8 mouse cellular contexts compared by ENCODE assay signal in genomic region chr3:95951566-95951965, GRCm38 (mm10). TPM values are rescaled to one million over a fixed set of nuclear protein-coding genes. Genes with fewer than 3 reads are reported as not detected.
DNase-seq lines count a peak whose midpoint lies in the region; ATAC-seq and TF ChIP-seq lines count a peak whose summit lies in the region.
"Not testable (repeated sequence)": the region's sequence is repeated elsewhere in the genome, so short reads cannot be mapped to it uniquely, and the experiment has no call there.

No protein-coding gene starts in this region.

- H3K4me1 ChIP-seq in forebrain, embryonic 12.5 days: peaks cover 16% of the 10 kb centered on the region
- H3K4me1 ChIP-seq in heart, embryonic 16.5 days (ENCODE audit: control insufficient read depth, insufficient read depth, low read length); kidney, adult 2 months (ENCODE audit: control insufficient read depth, insufficient read depth, low read length); liver, embryonic 11.5 days (replicated peaks; ENCODE audit: control insufficient read depth, insufficient read depth, low read length); olfactory bulb, adult 2 months (ENCODE audit: control insufficient read depth, insufficient read depth, low read length): not testable (repeated sequence)
- H3K4me1 ChIP-seq in midbrain, embryonic 11.5 days (ENCODE audit: control insufficient read depth, insufficient read depth, low read length): peaks cover 10% of the 10 kb centered on the region

- not testable (repeated sequence) for H3K9me3 ChIP-seq in forebrain, embryonic 12.5 days; heart, embryonic 16.5 days (replicated peaks; ENCODE audit: control insufficient read depth, low read length); liver, embryonic 11.5 days (ENCODE audit: control insufficient read depth, low read length); midbrain, embryonic 11.5 days (ENCODE audit: control insufficient read depth, low read length)

- peak; percentile 41 for DNase-seq in A20 (ENCODE audit: low read depth, low spot score)
- peak; percentile 53 for DNase-seq in cerebellum, adult 9-10 months
- DNase-seq in kidney, adult 2 months; liver, embryonic 11.5 days (ENCODE audit: low spot score); midbrain, embryonic 11.5 days (ENCODE audit: low spot score, missing footprints): not testable (repeated sequence)

- H3K4me2 ChIP-seq in forebrain, embryonic 12.5 days: peak overlapping the region; percentile 71
- H3K4me2 ChIP-seq in heart, embryonic 16.5 days (ENCODE audit: low read depth, low read length): peak overlapping the region; percentile 85
- H3K4me2 ChIP-seq in liver, embryonic 11.5 days: peak overlapping the region; percentile 69
- peak overlapping the region; percentile 52 for H3K4me2 ChIP-seq in midbrain, embryonic 11.5 days

- H3K36me3 ChIP-seq in forebrain, embryonic 12.5 days (replicated peaks); heart, embryonic 16.5 days (ENCODE audit: control insufficient read depth, insufficient read depth); kidney, adult 2 months (ENCODE audit: control insufficient read depth, insufficient read depth, low read length); liver, embryonic 11.5 days (ENCODE audit: control insufficient read depth, insufficient read depth, low read length); midbrain, embryonic 11.5 days (ENCODE audit: control insufficient read depth, insufficient read depth, low read length): not testable (repeated sequence)

- 75% methylated on average over 12 of the region's 12 CpGs for WGBS in forebrain, embryonic 12.5 days
- WGBS in heart, embryonic 16.5 days: 65% methylated on average over 12 of the region's 12 CpGs
- WGBS in kidney, adult 2 months: 71% methylated on average over 12 of the region's 12 CpGs
- 63% methylated on average over 12 of the region's 12 CpGs for WGBS in liver, embryonic 11.5 days
- 74% methylated on average over 12 of the region's 12 CpGs for WGBS in midbrain, embryonic 11.5 days
- 64% methylated on average over 12 of the region's 12 CpGs for WGBS in olfactory bulb, adult 2 months

- peak overlapping the region; percentile 66 for H3K9ac ChIP-seq in forebrain, embryonic 12.5 days
- H3K9ac ChIP-seq in heart, embryonic 16.5 days (ENCODE audit: low read length): peak overlapping the region; percentile 83
- H3K9ac ChIP-seq in liver, embryonic 11.5 days (ENCODE audit: low read depth, low read length): peak overlapping the region; percentile 82
- peak overlapping the region; percentile 69 for H3K9ac ChIP-seq in midbrain, embryonic 11.5 days (ENCODE audit: low read length)

- not testable (repeated sequence) for H3K27me3 ChIP-seq in forebrain, embryonic 12.5 days; heart, embryonic 16.5 days (ENCODE audit: control insufficient read depth, insufficient read depth, low read length); kidney, adult 2 months (replicated peaks; ENCODE audit: control insufficient read depth, insufficient read depth, low read length); liver, embryonic 11.5 days (replicated peaks; ENCODE audit: control insufficient read depth, insufficient read depth, low read length); midbrain, embryonic 11.5 days (ENCODE audit: control insufficient read depth, insufficient read depth, low read length)

- H3K4me3 ChIP-seq in forebrain, embryonic 12.5 days (replicated peaks): peak overlapping the region; percentile 51
- H3K4me3 ChIP-seq in heart, embryonic 16.5 days (ENCODE audit: low read length): peak overlapping the region; percentile 64
- H3K4me3 ChIP-seq in kidney, adult 2 months (ENCODE audit: insufficient read depth, low read depth, low read length): peak overlapping the region; percentile 63
- peak overlapping the region; percentile 64 for H3K4me3 ChIP-seq in liver, embryonic 11.5 days (ENCODE audit: low read depth, low read length)
- H3K4me3 ChIP-seq in midbrain, embryonic 11.5 days (ENCODE audit: low read depth, low read length): peak overlapping the region; percentile 47
- H3K4me3 ChIP-seq in olfactory bulb, adult 2 months (ENCODE audit: insufficient read depth, low read depth, low read length): peak overlapping the region; percentile 66

- peak overlapping the region; percentile 99 for H3K27ac ChIP-seq in forebrain, embryonic 12.5 days
- H3K27ac ChIP-seq in heart, embryonic 16.5 days (ENCODE audit: low read length): peak overlapping the region; percentile 99
- peak overlapping the region; percentile 95 for H3K27ac ChIP-seq in kidney, adult 2 months (ENCODE audit: insufficient read depth, low read depth, low read length)
- H3K27ac ChIP-seq in liver, embryonic 11.5 days (ENCODE audit: low read depth, low read length): peak overlapping the region; percentile 96
- H3K27ac ChIP-seq in midbrain, embryonic 11.5 days (ENCODE audit: low read depth, low read length): peak overlapping the region; percentile 94
- H3K27ac ChIP-seq in olfactory bulb, adult 2 months (ENCODE audit: insufficient read depth, low read depth, low read length): peak overlapping the region; percentile 97

- not testable (repeated sequence) for TF ChIP-seq POLR2A in kidney, adult 2 months (IDR thresholded peaks at IDR 0.05; ENCODE audit: low read depth, low read length); olfactory bulb, adult 2 months (IDR thresholded peaks at IDR 0.05; ENCODE audit: insufficient read depth, low read depth, low read length)

- ATAC-seq in forebrain, embryonic 12.5 days (ENCODE audit: low FRiP score): peak; percentile 24
- ATAC-seq in heart, embryonic 16.5 days (replicated peaks; ENCODE audit: extremely low read depth, insufficient read depth, low FRiP score); liver, embryonic 11.5 days (replicated peaks; ENCODE audit: low FRiP score): not testable (repeated sequence)
- peak; percentile 25; the same call in 1 of the 2 replicates for ATAC-seq in midbrain, embryonic 11.5 days (ENCODE audit: low FRiP score)

- TF ChIP-seq CTCF in kidney, adult 2 months (conservative IDR thresholded peaks at IDR 0.05; ENCODE audit: insufficient read depth, insufficient read length, low read depth, low read length); olfactory bulb, adult 2 months (IDR thresholded peaks at IDR 0.05; ENCODE audit: insufficient read depth, low read depth, low read length): not testable (repeated sequence)

RNA-seq across cellular contexts. Expression of gene Anp32e, which starts 22.5 kb away (rescaled TPM):
- polyA plus RNA-seq in forebrain, embryonic 12.5 days (2016; fragmentation: Nextera tagmentation; extraction: Ambion mirVana): 405 and 446 TPM in 2 replicates
- 188 and 233 TPM in 2 replicates for polyA plus RNA-seq in heart, embryonic 16.5 days (2015; fragmentation: Nextera tagmentation; extraction: Ambion mirVana)
- polyA plus RNA-seq in kidney, adult 2 months (2012; rRNA removed): 13.0 and 18.5 TPM in 2 replicates
- polyA plus RNA-seq in liver, embryonic 11.5 days (2014; fragmentation: Nextera tagmentation; extraction: Ambion mirVana): 110 TPM in 2 replicates
- polyA plus RNA-seq in midbrain, embryonic 11.5 days (2014; fragmentation: Nextera tagmentation; extraction: Ambion mirVana): 149 and 151 TPM in 2 replicates
- 541 and 1,043 TPM in 2 replicates for polyA plus RNA-seq in olfactory bulb, adult 2 months (2012; ENCODE audit: insufficient read depth, insufficient read length, low replicate concordance, missing spikeins)

RNA-seq across cellular contexts. Expression of gene Plekho1, which starts 44.2 kb away (rescaled TPM):
- polyA plus RNA-seq in forebrain, embryonic 12.5 days (2016; fragmentation: Nextera tagmentation; extraction: Ambion mirVana): 91.3 and 95.1 TPM in 2 replicates
- polyA plus RNA-seq in heart, embryonic 16.5 days (2015; fragmentation: Nextera tagmentation; extraction: Ambion mirVana): 63.3 and 67.1 TPM in 2 replicates
- 32.4 and 33.2 TPM in 2 replicates for polyA plus RNA-seq in kidney, adult 2 months (2012; rRNA removed)
- 21.6 and 22.9 TPM in 2 replicates for polyA plus RNA-seq in liver, embryonic 11.5 days (2014; fragmentation: Nextera tagmentation; extraction: Ambion mirVana)
- 62.9 and 70.7 TPM in 2 replicates for polyA plus RNA-seq in midbrain, embryonic 11.5 days (2014; fragmentation: Nextera tagmentation; extraction: Ambion mirVana)
- polyA plus RNA-seq in olfactory bulb, adult 2 months (2012; ENCODE audit: insufficient read depth, insufficient read length, low replicate concordance, missing spikeins): not detected in 2 replicates

RNA-seq across cellular contexts. Expression of gene Car14, which starts 47.1 kb away (rescaled TPM):
- 26.3 and 32.1 TPM in 2 replicates for polyA plus RNA-seq in forebrain, embryonic 12.5 days (2016; fragmentation: Nextera tagmentation; extraction: Ambion mirVana)
- 73.4 and 78.2 TPM in 2 replicates for polyA plus RNA-seq in heart, embryonic 16.5 days (2015; fragmentation: Nextera tagmentation; extraction: Ambion mirVana)
- polyA plus RNA-seq in kidney, adult 2 months (2012; rRNA removed): 206 TPM in 2 replicates
- 27.4 and 28.9 TPM in 2 replicates for polyA plus RNA-seq in liver, embryonic 11.5 days (2014; fragmentation: Nextera tagmentation; extraction: Ambion mirVana)
- 32.1 and 33.4 TPM in 2 replicates for polyA plus RNA-seq in midbrain, embryonic 11.5 days (2014; fragmentation: Nextera tagmentation; extraction: Ambion mirVana)
- polyA plus RNA-seq in olfactory bulb, adult 2 months (2012; ENCODE audit: insufficient read depth, insufficient read length, low replicate concordance, missing spikeins): not detected in 2 replicates

RNA-seq across cellular contexts. Expression of gene Aph1a, which starts 57.8 kb away (rescaled TPM):
- polyA plus RNA-seq in forebrain, embryonic 12.5 days (2016; fragmentation: Nextera tagmentation; extraction: Ambion mirVana): 32.2 and 37.5 TPM in 2 replicates
- 31.1 and 31.8 TPM in 2 replicates for polyA plus RNA-seq in heart, embryonic 16.5 days (2015; fragmentation: Nextera tagmentation; extraction: Ambion mirVana)
- 177 and 182 TPM in 2 replicates for polyA plus RNA-seq in kidney, adult 2 months (2012; rRNA removed)
- polyA plus RNA-seq in liver, embryonic 11.5 days (2014; fragmentation: Nextera tagmentation; extraction: Ambion mirVana): 34.3 and 35.1 TPM in 2 replicates
- polyA plus RNA-seq in midbrain, embryonic 11.5 days (2014; fragmentation: Nextera tagmentation; extraction: Ambion mirVana): 32.5 and 34.3 TPM in 2 replicates
- not detected in 2 replicates for polyA plus RNA-seq in olfactory bulb, adult 2 months (2012; ENCODE audit: insufficient read depth, insufficient read length, low replicate concordance, missing spikeins)

RNA-seq across cellular contexts. Expression of gene BC028528, which starts 59.8 kb away (rescaled TPM):
- polyA plus RNA-seq in forebrain, embryonic 12.5 days (2016; fragmentation: Nextera tagmentation; extraction: Ambion mirVana): 8.4 and 10.1 TPM in 2 replicates
- polyA plus RNA-seq in heart, embryonic 16.5 days (2015; fragmentation: Nextera tagmentation; extraction: Ambion mirVana): 41.5 and 48.6 TPM in 2 replicates
- polyA plus RNA-seq in kidney, adult 2 months (2012; rRNA removed): 5.7 and 8.1 TPM in 2 replicates
- polyA plus RNA-seq in liver, embryonic 11.5 days (2014; fragmentation: Nextera tagmentation; extraction: Ambion mirVana): 9.5 and 13.5 TPM in 2 replicates
- 8.5 and 8.9 TPM in 2 replicates for polyA plus RNA-seq in midbrain, embryonic 11.5 days (2014; fragmentation: Nextera tagmentation; extraction: Ambion mirVana)
- polyA plus RNA-seq in olfactory bulb, adult 2 months (2012; ENCODE audit: insufficient read depth, insufficient read length, low replicate concordance, missing spikeins): not detected in 2 replicates

Comparison
In these comparisons a context has a peak if more than half of its experiments do, and no peak if none do; other contexts are left out.
1. RNA of gene Car14, which starts 47.1 kb away (polyA plus RNA-seq): 206 TPM in kidney, adult 2 months, 73.4 to 78.2 TPM in heart, embryonic 16.5 days, 32.1 to 33.4 TPM in midbrain, embryonic 11.5 days, 26.3 to 32.1 TPM in forebrain, embryonic 12.5 days and 27.4 to 28.9 TPM in liver, embryonic 11.5 days; not detected in olfactory bulb, adult 2 months; every median in the first group is over 10 times any median in the second.
2. Peak in every context shown above with its lines, with median percentiles within 50 percentile points of each other: H3K27ac ChIP-seq, H3K4me2 ChIP-seq, H3K4me3 ChIP-seq and H3K9ac ChIP-seq.